Mouse (Mus musculus) T-helper 1 cell (primary cell): ENCODE measurements around the gene Bap1.

Experiments
- in situ Hi-C: fragments of 300-600 bp; cut with MboI, MseI; formaldehyde crosslinking; loops from one replicate; pipeline ENCODE4 v1.15.1; 2025; ENCODE audit warnings: high pct_unique_total_duplicates

The Bap1 gene

DNA sequence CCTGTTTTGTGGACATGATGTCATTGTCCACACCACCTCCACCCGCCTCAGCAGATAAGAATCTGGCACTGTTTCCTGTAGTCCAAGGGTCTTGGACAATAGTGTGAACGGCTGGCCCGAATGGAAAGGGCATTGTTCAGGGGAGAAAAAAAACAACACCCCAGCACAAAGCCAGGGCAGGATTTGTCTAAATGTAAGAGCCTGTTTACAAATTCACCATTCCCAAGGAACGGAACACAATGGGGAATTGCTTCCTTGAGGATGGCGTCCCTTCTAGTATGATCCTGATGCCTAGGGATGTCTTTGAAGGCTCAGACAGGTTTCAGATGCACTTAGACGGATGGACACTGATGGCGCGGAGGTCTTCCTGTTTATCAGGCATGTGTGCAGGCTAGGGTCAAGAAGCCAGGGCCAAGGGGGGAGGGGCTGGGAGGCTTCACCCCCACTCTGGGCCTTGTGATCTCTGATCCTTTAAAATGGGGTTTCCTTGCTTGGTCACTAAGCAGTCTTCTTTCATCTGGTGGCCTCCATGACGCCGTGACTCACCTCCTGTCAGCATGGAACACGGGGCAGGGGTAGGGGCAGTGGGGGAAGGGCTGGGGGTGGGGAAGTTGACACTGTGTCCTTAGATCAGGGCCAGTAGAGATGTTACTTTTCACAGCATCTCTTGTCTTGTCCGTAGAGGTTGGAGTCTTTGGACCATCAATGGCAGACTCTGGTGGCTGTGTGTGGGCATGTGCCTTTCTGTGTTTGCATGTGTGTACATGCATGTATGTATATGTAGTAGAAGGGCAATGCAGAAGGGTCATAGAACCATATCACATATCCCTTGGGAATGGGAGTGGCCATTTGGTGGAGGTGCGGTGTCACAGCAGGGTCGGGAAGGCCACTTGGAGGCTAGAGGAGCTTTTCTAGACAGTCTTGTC lies 17.9 kb upstream of the Bap1 start:
- in situ Hi-C loops = no loop called here

DNA sequence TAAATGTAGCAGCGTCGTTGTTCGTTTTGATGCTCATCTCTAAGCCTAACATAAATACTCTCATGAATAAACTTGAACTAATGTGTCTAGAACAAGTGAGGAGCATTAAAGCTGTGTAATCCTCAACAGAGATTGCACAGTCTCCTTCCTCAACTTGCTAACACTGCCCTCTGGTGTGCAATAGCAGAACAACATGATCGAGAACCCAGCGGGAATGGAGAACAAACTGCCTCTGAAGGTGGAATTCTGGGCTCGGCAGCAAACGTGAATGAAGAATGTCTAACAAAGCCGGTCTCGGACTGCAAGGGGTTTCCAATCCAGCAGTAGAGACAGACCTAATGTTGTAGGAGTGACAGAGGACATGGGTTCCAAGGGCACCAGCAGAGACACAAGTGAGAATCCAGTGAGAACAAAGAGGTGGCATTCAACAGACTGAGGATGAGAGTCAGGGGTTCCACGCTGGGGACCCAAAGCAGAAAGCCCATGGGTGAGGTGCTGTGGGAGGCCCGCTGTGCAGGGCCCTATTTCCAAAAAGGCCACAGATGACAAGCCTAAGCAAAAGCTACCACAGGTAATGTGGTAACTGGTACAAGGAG lies 17.2 kb upstream of the Bap1 start:
- in situ Hi-C loops = no loop called here

DNA sequence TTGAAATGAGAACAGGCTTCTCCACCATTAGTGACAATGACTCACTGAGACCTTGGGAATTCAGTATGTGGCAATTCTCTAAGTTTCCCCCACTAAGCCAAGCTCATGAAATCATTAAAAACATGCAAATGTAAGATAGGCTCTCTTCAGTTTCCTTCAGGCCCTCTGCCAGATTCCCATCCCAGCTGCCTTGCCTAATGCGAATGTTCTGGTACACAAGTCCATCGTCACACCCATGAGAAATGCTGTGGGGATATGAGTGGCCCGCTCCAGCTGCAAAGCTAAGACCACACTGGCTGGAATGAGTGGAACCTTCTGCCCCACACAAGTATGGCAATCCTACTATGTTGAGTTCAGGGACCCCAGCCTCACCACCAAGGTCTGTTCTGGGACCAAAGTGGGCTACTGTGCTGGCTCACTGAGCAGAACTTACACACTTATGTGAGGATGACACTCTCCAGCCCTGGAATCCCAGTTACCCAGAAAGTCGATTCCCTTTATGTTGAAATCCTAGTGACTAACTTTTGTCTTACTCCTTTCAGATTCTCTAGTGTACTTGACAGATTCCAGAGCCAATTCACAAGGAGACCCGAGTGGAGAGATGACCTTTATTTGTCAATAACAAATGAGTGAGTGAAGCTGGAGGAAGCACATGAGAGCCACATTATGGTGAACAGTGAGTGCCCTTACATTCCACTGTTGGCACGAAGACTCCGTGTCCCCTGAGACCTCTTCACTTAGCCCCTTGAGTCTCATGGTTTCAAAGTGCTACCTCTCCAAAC lies 14.0 kb upstream of the Bap1 start:
- in situ Hi-C loops = no loop called here

DNA sequence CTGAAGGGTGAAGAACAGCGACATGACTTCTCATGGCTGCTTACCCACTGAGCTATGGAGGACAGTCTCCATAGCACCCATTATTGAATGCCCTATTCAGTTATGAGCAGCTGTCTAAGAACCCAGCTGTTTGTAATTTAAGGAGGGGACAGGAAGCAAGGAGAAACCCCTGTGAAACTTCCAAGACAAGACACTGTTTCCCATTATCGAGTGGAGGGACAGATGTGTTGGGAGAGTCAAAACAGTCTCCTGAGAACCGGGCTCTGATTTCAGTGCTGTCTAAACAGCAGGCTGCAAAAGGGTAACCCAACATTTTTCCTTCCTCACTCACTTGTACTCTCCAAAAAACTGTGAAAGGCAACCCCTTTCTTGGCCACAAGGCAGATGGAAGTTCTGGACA lies 10.7 kb upstream of the Bap1 start:
- in situ Hi-C loops = no loop called here

DNA sequence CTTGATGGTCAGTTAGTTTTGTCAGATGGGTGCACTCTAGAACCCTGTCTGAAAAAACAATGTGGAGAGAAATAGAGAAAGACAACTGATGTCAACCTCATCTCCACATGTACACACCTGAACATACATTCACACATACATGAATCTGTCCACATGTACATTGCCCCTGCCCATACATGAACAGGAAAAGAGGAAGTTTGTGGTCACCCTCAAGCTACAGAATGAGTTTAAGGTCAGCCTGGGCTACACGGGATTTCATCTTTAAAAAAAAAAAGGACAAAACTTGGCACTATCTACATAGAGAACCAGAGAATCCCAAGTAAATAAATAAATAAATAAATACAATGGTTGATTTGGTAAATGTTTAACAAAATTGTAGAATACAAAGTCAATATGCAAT lies 6.5 kb upstream of the Bap1 start:
- in situ Hi-C loops = no loop called here

DNA sequence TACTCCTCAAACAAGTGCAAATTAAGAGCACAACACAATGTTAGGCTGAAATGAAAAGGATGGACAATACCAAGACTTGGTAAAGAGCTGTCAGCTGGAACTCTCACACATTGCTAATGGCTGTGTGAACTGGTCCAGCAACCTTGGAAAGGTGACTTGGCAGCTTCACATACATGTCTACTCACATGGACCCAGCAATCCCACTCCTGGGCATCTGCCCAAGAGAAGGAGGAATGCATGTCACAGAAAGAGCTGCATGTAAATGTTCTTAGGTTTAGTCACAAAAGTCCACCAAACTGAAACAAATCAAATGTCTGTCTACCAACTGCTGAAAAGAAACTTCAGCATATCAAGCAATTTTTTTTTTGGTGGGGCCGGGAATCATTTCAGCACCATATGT lies 5.3 kb upstream of the Bap1 start:
- in situ Hi-C loops = no loop called here

DNA sequence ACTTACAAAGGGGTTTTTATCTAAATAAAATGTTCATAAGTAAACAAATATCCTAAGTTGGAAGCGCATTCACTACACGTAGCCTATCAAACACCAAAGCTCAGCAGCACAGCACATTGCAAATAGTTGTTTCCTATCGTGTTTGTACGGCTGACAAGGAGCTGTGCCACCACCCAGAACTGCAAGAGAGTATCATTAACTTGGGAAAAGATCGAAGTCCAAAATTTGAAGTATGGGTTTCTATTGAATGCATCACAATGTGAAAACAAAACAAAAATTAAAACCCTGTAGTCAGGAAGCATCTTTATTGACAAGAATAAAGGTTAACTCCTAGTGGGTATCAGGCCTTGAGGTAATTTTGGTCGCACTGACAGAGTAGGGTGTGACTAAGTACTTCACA lies 2.9 kb upstream of the Bap1 start:
- in situ Hi-C loops = no loop called here

DNA sequence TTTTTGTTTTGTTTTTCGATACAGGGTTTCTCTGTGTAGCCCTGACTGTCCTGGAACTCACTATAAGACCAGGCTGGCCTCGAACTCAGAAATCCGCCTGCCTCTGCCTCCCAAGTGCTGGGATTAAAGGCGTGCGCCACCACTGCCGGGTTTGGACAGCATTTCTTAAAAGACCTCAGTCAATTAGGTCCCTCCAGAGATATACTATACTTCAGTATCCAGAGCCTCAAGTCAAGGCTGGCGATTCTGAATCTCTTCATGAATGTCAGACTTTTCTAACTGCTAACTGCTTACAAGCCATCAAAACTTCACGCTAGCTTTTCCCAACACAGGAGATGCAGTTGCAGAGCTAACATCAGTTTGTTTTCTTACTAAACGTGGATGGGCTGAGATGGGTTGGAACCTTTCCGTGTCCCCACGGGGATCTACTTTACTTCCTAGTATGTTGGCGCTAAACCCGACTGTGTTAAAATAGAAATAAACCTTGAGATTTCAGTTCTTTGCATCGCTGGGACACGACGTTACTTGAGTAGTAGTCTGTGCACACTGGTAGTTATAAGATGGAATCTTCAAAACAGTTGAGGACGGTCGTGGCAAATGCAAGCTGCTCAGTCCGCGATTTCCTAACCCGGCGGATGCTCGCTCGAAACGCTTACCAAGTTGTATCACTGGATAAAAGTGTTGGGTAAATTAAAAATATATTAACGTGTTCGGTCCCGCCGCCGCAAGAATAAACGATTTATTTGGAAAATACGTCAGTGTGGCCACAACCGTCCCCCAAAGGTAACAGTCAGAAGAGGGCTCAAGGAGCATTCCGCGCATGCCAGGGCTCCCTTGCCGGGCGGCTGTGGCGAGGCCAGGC lies 797 bp upstream of the Bap1 start:
- in situ Hi-C loops = no loop called here

DNA sequence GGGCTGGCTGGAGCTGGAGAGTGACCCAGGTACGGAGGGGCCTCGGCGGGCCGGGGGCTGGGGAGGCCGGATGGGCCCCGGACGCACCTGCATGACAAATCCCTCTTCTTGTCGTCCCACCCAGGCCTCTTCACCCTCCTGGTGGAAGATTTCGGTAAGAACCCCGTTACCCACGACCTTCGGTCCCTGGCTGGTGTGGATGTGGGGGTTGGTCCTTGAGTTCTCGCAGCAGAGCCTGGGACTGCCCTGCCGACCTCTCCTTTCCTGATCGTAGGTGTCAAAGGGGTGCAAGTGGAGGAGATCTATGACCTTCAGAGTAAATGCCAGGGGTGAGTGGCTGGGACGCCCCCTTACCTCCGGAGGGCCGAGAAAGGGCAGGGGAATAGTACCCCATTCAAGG lies 376 bp downstream of the Bap1 start:
- in situ Hi-C loops = no loop called here

DNA sequence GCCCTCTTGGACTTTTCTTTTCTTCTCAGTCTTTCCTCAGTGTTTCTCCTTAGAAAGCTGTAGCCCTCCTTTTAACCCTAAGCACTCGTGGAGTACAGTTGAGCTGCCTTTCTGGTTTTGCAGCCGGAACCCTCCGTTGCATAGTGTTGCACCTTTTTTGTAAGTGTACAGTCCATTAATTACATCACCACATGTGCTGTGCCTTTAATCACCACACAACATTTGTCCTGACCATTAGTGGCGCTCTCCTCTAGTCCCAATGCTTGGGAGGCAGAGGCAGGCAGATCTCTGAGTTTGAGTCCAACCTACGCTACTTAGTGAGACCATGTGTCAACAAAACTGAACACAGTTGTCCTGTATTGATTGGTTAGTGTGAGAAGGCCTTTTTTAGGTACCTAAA lies 841 bp downstream of the Bap1 start:
- in situ Hi-C loops = no loop called here

DNA sequence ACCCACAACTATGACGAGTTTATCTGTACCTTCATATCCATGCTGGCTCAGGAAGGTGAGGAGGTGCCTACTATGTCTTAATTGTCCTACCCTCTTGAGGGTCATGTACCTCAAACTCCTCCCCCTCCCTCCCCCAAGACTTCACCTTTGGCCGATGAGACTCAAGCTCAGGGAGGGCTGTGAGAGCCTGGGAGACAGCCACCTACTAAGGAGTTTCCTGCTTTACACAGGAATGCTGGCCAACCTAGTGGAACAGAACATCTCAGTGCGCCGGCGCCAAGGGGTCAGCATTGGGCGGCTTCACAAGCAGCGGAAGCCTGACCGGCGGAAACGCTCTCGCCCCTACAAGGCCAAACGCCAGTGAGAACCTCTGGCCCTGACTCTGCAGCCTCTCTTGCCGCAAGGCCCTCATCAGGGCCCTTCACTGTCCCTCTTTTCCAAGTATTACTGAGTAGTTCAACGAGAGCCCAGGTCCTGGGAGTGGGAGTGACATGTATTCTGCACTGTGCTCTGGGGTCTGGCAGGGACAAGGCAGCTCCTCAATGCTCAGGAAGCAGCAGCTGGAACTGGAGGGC lies 7.3 kb downstream of the Bap1 start:
- in situ Hi-C loops = no loop called here

DNA sequence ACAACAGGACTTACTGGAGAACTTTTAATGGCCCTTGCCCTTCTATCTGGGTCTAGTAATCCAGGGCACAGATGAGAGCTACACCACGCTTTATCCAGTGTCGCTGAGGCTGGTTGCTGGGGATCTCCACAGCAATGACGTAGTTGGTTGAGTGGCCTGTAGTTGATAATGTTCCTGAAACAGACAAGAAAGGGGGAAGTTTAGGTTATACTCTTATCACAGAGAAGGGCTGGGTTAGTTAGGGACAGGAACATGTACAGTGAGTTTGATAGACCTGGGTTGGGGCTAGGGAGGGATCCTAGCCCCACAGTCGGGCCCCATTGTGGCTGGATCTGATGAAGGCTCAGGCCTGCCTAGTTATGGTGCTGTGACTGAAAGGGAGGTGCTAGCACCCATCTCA lies 9.1 kb downstream of the Bap1 start:
- in situ Hi-C loops = no loop called here

DNA sequence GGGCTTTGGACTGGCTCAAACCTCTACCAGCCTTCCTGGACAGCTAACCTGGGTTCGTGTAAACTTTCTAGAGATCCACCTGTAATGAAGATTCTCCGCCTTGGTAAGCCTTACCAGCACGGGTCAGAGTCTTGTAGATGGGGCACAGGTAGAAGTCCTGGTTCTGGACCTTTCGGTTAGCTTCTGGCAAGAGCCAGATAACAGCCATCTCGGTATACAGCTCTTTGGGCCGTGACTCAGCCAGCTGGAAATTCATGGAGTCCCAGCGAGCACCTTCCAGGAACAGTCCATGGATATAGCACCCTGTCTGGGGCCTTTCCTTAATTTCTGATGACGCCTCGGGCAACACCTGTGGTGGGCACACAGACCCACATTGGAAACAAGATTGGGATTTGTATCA lies 9.7 kb downstream of the Bap1 start:
- in situ Hi-C loops = no loop called here

DNA sequence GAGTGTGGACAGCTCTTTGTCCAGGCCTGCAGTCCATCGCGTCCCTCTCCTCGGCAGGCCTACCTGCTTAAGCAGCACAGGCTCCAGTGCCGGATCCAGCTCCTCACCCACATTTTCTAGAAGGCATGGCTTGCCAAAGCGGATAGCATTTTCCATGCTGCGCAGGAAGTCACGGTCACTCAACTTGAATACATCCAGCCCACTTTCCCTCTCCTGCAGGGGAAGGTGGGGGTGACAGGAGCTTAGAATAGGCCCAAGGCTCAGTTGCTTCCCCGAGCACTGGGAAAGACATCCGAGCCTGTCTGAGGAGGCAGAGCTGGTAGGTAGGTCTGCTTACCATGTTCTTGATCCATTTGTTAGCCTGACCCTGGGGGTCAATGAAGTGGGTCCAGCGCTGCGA lies 16.4 kb downstream of the Bap1 start:
- in situ Hi-C loops = no loop called here

DNA sequence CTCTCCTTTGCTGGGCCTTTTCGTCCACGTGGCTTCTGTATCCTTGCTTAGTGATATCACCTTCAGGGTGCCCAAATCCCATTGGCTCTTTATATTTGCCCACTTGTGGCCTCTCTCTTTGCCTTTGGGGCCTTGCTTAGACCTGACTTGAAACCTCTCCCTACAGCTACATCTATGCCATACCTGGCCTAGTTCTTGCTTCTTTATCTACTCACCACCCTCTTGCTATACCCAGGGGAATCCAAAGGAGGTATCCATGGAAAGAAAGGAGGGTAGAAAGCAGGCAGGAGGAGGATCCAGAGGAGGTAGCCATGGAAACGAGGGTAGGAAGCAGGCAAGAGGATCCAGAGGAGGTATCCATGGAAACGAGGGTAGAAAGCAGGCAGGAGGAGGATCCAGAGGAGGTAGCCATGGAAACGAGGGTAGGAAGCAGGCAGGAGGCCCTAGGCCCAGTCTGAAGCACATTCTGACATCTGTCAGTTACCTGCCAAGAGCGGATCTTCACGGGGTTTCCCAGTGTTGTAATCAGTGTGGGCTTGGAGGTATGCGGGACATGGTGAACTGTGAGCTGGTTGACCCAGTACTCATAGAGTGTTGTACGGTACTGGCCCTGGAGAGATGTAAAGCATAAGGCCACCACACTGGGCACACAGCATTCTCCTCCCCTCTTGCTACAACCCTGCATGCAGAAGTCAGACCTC lies 17.2 kb downstream of the Bap1 start:
- in situ Hi-C loops = no loop called here

DNA sequence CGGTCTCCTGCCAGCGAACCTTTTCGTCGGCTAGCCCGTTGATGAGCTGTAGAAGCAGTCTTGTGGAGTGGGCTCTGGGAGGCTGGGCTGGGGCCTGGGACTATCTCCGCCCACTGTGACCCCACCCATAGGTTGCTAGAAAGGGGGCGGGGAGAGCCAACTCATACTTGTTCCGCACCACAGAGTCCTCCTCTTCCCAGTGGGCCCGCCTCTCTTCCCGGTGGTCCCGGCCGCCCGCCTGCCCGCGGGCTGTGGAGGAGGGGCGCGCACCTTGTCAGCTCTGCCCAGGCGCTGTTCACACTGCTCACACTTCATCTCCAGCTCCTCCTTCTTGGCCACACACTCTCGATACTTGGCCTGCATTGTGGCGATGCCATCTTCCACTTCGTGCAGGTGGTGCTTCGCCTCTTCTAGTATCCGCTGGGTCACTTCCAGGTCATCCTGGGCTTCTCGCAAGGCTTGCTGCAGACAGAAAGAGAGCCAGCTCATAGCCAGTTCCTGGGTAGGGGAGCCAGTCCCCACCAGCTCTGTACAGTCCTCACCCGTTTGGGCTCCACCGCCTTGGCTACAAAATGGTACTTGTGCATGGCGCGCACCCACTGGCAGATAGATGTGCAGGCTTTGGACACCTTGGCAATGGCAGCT lies 18.3 kb downstream of the Bap1 start:
- in situ Hi-C loops = loop anchor here (5.0 kb wide), 1 partner anchor 203 kb away; no protein-coding TSS in a partner anchor

DNA sequence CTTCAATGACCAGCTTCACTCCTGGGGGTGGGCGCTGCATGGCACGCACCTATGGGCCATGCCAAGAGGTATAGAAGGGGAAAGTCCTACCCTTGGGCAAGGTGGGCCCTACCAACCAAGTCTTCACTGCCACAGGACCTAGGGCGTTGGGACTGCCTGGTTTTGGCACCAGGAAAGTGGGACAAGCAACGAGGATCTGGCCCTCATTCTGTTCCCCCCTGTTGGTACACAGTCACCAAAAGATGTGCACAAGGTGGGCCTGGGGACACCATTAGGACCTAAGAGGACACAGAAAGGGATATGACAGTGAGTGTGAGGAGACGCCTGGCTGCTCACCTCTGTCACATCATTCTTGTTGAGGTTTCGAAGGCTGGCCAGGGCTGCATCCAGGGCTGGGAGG lies 19.9 kb downstream of the Bap1 start:
- in situ Hi-C loops = loop anchor here (5.0 kb wide), 1 partner anchor 201 kb away; no protein-coding TSS in a partner anchor

DNA sequence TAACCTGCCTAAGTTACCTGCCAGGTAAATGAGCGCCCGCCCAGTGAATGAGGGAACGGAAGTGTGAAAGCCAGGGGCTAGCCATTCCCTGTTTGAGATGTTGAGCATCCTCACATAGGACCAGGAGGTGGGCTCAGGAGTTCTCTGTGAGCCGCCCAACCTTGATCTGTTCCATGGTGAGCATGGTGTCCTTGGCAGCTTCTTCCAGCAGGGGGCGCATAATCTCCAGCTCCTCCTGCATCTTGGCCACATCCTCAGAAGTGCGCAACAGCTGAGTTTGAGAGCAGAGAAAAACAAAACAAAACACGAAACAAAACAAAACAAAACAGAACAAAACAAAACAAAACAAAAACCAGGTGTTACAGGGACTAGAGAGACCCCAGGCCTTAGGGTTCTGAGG lies 20.9 kb downstream of the Bap1 start:
- in situ Hi-C loops = loop anchor here (5.0 kb wide), 1 partner anchor 200 kb away; no protein-coding TSS in a partner anchor

DNA sequence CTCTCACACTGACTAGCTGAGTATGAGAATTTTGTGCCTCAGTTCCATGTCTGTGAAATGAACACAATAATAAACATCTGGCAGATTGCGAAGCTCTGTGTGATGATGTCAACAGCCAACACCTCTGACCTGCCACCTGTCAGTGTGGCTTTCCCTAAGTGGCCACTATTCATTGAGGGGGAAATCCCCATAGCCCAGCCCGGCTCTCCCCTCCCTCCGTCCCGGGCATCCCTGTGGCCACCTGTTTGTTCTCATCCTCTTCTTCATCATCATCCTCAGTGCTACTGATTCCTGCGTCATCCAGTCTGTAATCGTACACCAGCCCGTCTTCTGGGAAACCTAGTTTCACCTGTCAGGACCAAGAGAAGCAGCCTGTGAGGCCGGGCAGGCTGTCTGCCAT lies 34.5 kb downstream of the Bap1 start:
- in situ Hi-C loops = loop anchor here (25.0 kb wide), 1 partner anchor 777 kb away; no protein-coding TSS in a partner anchor
